Mouse (Mus musculus) heart, postnatal 0 days (tissue): ENCODE results near the gene Gm11127. TPM values are rescaled to one million over a fixed set of nuclear protein-coding genes. Genes with fewer than 3 reads are reported as not detected.
"Not testable (repeated sequence)": the region's sequence is repeated elsewhere in the genome, so short reads cannot be mapped to it uniquely, and the experiment has no call there.

Experiments used
- ATAC-seq: fragments of 200-750 bp; cut with Nextera tagmentation; 2 replicates; pipeline ENCODE4 v1.8.0; 2017; ENCODE audit warnings: low read depth, moderate number of reproducible peaks, moderate library complexity; ENCODE audit not compliant: insufficient read depth
- DNase-seq: peaks from one replicate; pipeline ENCODE4 v3.0.0-alpha.2; 2016; ENCODE audit warnings: low spot score
- H3K27ac ChIP-seq: fragments of 300-500 bp; sonication (generic); 2 replicates; pipeline ENCODE4 v1.5.1; 2014; ENCODE audit warnings: low read depth, mild to moderate bottlenecking
- H3K27me3 ChIP-seq: fragments of 300-500 bp; sonication (generic); 2 replicates; pipeline ENCODE4 v1.6.1; 2014; ENCODE audit warnings: low read length, mixed read lengths; ENCODE audit not compliant: control insufficient read depth, insufficient read depth
- H3K36me3 ChIP-seq: fragments of 300-500 bp; sonication (generic); replicated peaks from 2 replicates; pipeline ENCODE4 v1.6.1; 2014; ENCODE audit warnings: low read length, mixed read lengths; ENCODE audit not compliant: control insufficient read depth, insufficient read depth
- H3K4me1 ChIP-seq: fragments of 300-500 bp; sonication (generic); 2 replicates; pipeline ENCODE4 v1.6.1; 2014; ENCODE audit warnings: antibody characterized with exemption; ENCODE audit not compliant: control insufficient read depth, insufficient read depth
- H3K4me2 ChIP-seq: fragments of 300-500 bp; sonication (generic); 2 replicates; pipeline ENCODE4 v1.6.1; 2014; ENCODE audit warnings: low read depth, mild to moderate bottlenecking, low read length, moderate library complexity
- H3K4me3 ChIP-seq: fragments of 300-500 bp; sonication (generic); 2 replicates; pipeline ENCODE4 v1.5.1; 2014; ENCODE audit warnings: low read depth, low read length
- H3K9ac ChIP-seq: fragments of 300-500 bp; sonication (generic); replicated peaks from 2 replicates; pipeline ENCODE4 v1.6.1; 2014; ENCODE audit warnings: low read depth, low read length, mixed read lengths
- H3K9me3 ChIP-seq: fragments of 300-500 bp; sonication (generic); replicated peaks from 2 replicates; pipeline ENCODE4 v1.6.1; 2016; ENCODE audit warnings: low read length; ENCODE audit not compliant: control insufficient read depth
- CTCF ChIP-seq: IDR thresholded peaks from 2 replicates; pipeline ENCODE4 v1.5.1; 2016; ENCODE audit warnings: antibody characterized with exemption, control low read depth, low read depth
- EP300 ChIP-seq: IDR thresholded peaks from 2 replicates; pipeline ENCODE4 v1.6.1; 2016; ENCODE audit warnings: antibody characterized with exemption, low read depth
- WGBS: fragments of 180-500 bp; shearing (Covaris S2); extraction: QIAGEN DNeasy Blood & Tissue Kit; methylation state at CpG from one replicate; pipeline ENCODE4 v1.1.7; 2014; 5-methylcytosine and 5-hydroxymethylcytosine counted together
- polyA plus RNA-seq: library from polyadenylated mRNA; unstranded; fragments of >200 nt; fragmentation: Nextera tagmentation; extraction: Ambion mirVana; gene quantifications from 2 replicates; pipeline ENCODE4 v1.2.1, GENCODE M21; 2015
- total RNA-seq: library from RNA; depleted of rRNA; stranded (reverse); fragments of >200 nt; gene quantifications from 2 replicates; pipeline ENCODE4 v1.2.3, GENCODE M21; 2014; ENCODE audit warnings: low replicate concordance

Gene Gm11127
- total and polyA plus RNA-seq, 2 experiments from 2014 or later, result not detected

DNA sequence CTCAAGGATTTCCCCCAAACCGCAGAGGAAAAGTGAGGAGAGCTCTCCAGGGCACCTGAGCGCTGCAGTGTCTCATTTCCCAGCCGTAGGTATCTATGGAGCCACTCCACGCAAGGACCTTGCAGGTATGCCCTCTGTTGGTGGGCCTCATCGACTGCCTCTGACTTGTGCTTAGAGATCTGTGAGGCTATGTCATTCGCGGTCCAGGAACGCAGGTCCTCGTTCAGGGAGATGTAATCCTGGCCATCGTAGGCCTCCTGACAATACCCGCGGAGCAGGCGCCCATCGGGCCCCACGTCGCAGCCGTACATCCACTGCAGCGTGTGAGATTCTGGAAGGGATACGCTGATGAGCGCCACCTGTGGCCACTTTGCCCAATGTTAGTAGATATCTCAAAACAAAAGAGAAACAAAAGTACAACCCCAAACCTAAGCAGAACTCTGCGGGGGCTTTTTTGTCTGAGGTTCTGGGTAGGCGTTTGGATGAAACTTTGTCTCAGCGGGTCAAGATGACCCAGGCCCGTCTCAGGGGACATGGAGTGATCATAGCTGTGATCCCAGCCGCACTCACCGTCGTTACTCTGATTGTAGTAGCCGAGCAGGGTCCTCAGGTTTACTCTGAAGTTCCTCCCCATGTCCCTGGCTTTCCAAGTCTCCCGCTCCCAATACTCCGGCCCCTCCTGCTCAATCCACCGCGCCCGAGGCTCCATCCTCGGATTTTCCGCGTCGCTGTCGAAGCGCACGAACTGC lies 26.4 kb downstream of the Gm11127 start:
- TF ChIP-seq CTCF, result peak; percentile 28
- H3K27ac ChIP-seq, result peak overlapping the region; percentile 48
- 3% methylated on average over 40 of the region's 40 CpGs for WGBS
- H3K4me3 ChIP-seq, result peak overlapping the region; percentile 64
- peak; percentile 37 for ATAC-seq
- not testable (repeated sequence) for H3K4me1 ChIP-seq, H3K36me3 ChIP-seq, H3K9me3 ChIP-seq, H3K27me3 ChIP-seq, DNase-seq
- peak overlapping the region; percentile 88 for H3K4me2 ChIP-seq
- H3K9ac ChIP-seq, result peak overlapping the region; percentile 70

DNA sequence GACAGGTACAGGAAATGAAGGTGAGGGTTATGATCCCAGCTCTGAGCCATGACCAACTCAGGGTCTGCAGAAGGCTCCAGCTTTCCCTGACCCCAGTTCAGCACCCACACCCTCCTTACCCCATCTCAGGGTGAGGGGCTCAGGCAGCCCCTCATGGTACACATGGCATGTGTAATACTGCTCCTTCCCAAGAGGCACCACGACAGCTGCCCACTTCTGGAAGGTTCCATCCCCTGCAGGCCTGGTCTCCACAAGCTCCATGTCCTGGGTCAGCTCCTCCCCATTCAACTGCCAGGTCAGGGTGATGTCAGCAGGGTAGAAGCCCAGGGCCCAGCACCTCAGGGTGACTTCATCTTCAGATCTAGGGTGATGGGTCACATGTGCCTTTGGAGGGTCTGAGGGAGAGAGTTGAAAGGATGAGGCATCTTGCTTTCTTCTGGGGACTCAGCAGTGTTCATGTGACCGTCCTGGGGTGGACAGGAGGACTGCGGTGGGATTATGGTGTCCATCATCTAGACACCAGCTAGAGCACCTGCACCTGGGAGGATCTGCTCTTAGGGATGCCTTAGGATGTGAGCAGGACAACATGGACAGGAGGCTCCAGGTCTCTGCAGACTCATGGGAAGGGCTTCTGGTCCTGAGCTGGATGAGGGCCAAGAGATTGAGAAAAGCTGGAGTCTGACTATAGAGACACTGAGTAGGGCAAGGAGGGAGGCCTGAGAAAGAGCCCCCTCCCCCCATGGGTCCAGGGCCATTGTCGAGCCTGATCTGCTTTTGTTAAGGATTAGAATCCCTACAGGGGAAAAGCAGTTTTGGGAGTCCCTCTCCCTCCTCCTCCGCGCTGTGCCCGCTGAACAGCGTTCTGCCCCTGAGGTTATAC lies 27.2 kb downstream of the Gm11127 start:
- H3K9me3 ChIP-seq, H3K27me3 ChIP-seq, DNase-seq, H3K9ac ChIP-seq, H3K4me1 ChIP-seq, H3K36me3 ChIP-seq, ATAC-seq, H3K27ac ChIP-seq: not testable (repeated sequence)
- Histone ChIP-seq H3K4me2 (peak overlapping the region; percentile 88), H3K4me3 (peak overlapping the region; percentile 64)
- 48% methylated on average over 8 of the region's 8 CpGs for WGBS

DNA sequence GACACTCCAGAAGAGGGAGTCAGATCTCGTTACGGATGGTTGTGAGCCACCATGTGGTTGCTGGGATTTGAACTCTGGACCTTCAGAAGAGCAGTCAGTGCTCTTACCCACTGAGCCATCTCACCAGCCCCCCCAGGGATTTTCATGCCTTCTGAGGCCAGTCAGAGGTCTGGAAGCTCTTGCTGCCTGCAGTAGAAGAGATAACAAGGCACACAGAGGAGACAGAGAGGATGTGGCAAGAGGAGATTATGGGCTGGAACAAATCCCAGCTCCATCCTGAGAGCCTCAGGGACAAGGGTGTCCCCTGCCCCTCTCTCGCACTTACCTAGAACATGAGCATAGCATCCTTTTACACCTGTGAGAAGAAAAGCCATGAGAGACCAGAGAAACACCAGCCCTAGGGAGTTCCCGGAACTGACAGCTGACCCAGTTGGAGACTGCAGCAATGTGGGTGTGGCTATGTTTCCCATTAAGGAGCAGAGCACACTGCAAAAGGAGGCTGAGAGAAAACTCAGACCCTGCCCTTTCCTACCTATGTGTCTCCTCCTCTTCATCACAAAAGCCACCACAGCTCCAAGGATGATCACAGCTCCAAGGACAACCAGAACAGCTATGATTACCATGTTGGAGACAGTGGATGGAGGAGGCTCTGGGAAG lies 28.0 kb downstream of the Gm11127 start:
- not testable (repeated sequence) for H3K4me1 ChIP-seq, H3K27ac ChIP-seq, H3K9ac ChIP-seq, ATAC-seq, H3K4me3 ChIP-seq, H3K27me3 ChIP-seq, H3K36me3 ChIP-seq, DNase-seq, H3K9me3 ChIP-seq, H3K4me2 ChIP-seq
- 31% methylated on average over 2 of the region's 4 CpGs for WGBS

DNA sequence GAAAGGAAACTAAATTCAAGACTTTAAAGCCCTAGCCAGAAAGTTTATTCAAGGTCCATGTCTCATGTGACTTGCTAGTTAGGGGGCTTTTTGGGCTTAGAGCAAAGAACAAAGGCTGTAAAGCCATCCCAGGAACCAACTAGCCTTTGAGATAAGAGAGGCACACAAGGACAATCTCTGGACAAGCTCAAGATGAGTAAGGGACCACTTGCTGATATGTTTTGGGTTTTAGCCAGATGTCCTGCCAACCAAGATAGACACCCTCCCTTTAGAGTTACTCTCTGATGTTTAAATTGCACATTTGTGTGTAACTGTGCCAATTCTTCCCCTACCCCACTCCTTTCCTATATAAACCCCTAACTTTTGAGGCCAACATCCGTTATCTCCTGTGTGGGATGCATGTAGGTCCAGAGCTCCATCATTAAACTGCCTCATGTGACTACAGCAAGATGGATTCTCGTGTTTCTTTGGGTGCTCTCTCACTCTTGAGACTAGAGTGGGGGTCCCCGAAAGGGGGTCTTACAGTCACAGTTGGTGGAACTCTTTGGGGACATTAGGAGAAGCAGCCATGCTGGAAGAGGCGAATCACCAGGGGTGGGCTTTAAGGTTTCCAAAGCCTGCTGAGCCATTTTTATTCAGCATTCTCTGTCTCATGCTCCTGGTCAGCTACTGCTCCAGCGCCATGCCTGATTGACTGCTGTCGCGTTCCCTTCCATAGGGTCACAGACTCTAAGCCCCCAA lies 29.1 kb downstream of the Gm11127 start:
- no peaks in the 10 kb centered on the region for H3K9me3 ChIP-seq
- ATAC-seq (no peak), DNase-seq (no peak)
- no peak overlapping the region for H3K4me2 ChIP-seq
- WGBS, result 81% methylated on average over 7 of the region's 7 CpGs
- no peak for TF ChIP-seq EP300
- TF ChIP-seq CTCF, result no peak
- no peak overlapping the region for H3K4me3 ChIP-seq
- H3K27me3 ChIP-seq, result no peaks in the 10 kb centered on the region
- H3K27ac ChIP-seq, result no peak overlapping the region
- H3K36me3 ChIP-seq, result no peaks in the 10 kb centered on the region
- H3K9ac ChIP-seq, result no peak overlapping the region
- H3K4me1 ChIP-seq, result peaks cover 3% of the 10 kb centered on the region; the same call in 1 of the 2 replicates

- Histone ChIP-seq H3K9me3 (no peaks in the 10 kb centered on the region), H3K4me3 (no peak overlapping the region), H3K4me1 (peaks cover 6% of the 10 kb centered on the region), H3K27me3 (no peaks in the 10 kb centered on the region), H3K27ac (no peak overlapping the region), H3K36me3 (no peaks in the 10 kb centered on the region), H3K4me2 (no peak overlapping the region), H3K9ac (no peak overlapping the region)
- ATAC-seq (no peak), DNase-seq (no peak)
- TF ChIP-seq CTCF, result no peak
- WGBS, result 90% methylated on average over 4 of the region's 4 CpGs
These were observed 30.5 kb downstream of the Gm11127 start for GRCm38 (mm10) chr17:36027663-36028062.
